Mouse (Mus musculus): Measurements from ENCODE around the gene Boll. TPM values are rescaled to one million over a fixed set of nuclear protein-coding genes. Genes with fewer than 3 reads are reported as not detected.

Gene Boll
- polyA plus RNA-seq, 1 experiment, result not detected

GRCm38 (mm10) chr1:55211081-55211480 lies 152.2 kb downstream of the Boll start:
- Histone ChIP-seq H3K4me1 (ENCODE audit: control insufficient read depth, insufficient read depth, low read length) (no peaks in the 10 kb centered on the region), H3K4me3 (replicated peaks; ENCODE audit: insufficient read depth, low read depth, low read length) (no peak overlapping the region), H3K27me3 (ENCODE audit: control insufficient read depth, insufficient read depth, low read length) (no peaks in the 10 kb centered on the region), H3K27ac (ENCODE audit: insufficient read depth, low read length) (no peak overlapping the region)
- DNase-seq, result no peak
- 82% methylated on average over 8 of the region's 8 CpGs for WGBS
- TF ChIP-seq POLR2A (IDR thresholded peaks at IDR 0.05; ENCODE audit: borderline replicate concordance, insufficient read depth, low read length) (no peak), CTCF (IDR thresholded peaks at IDR 0.05; ENCODE audit: borderline replicate concordance, insufficient read depth, low read depth, low read length) (no peak)

GRCm38 (mm10) chr1:55210202-55210965 lies 152.9 kb downstream of the Boll start:
- 26% methylated on average over 12 of the region's 12 CpGs for WGBS

GRCm38 (mm10) chr1:55208500-55209140 lies 154.6 kb downstream of the Boll start:
- H3K4me1 ChIP-seq (ENCODE audit: control insufficient read depth, insufficient read depth, low read length), result no peaks in the 10 kb centered on the region
- H3K27me3 ChIP-seq (ENCODE audit: control insufficient read depth, insufficient read depth, low read length), result no peaks in the 10 kb centered on the region
- no peak overlapping the region for H3K27ac ChIP-seq (ENCODE audit: insufficient read depth, low read length)
- H3K4me3 ChIP-seq (replicated peaks; ENCODE audit: insufficient read depth, low read depth, low read length), result no peak overlapping the region
- no peak for DNase-seq
- TF ChIP-seq POLR2A (IDR thresholded peaks at IDR 0.05; ENCODE audit: borderline replicate concordance, insufficient read depth, low read length) (no peak), CTCF (IDR thresholded peaks at IDR 0.05; ENCODE audit: borderline replicate concordance, insufficient read depth, low read depth, low read length) (no peak)
- 78% methylated on average over 5 of the region's 5 CpGs for WGBS

More at GRCm38 (mm10) chr1:55210202-55210965, 152.9 kb downstream of the Boll start:
- no peak overlapping the region for H3K27ac ChIP-seq (ENCODE audit: insufficient read depth, low read length)
- no peak overlapping the region for H3K4me3 ChIP-seq (replicated peaks; ENCODE audit: insufficient read depth, low read depth, low read length)
- no peak for DNase-seq
- no peak for TF ChIP-seq POLR2A (IDR thresholded peaks at IDR 0.05; ENCODE audit: borderline replicate concordance, insufficient read depth, low read length)
- TF ChIP-seq CTCF (IDR thresholded peaks at IDR 0.05; ENCODE audit: borderline replicate concordance, insufficient read depth, low read depth, low read length), result no peak
- no peaks in the 10 kb centered on the region for H3K27me3 ChIP-seq (ENCODE audit: control insufficient read depth, insufficient read depth, low read length)
- H3K4me1 ChIP-seq (ENCODE audit: control insufficient read depth, insufficient read depth, low read length), result no peaks in the 10 kb centered on the region

GRCm38 (mm10) chr1:55207561-55207960 lies 155.7 kb downstream of the Boll start:
- no peak overlapping the region for H3K27ac ChIP-seq (ENCODE audit: insufficient read depth, low read length)
- H3K4me1 ChIP-seq (ENCODE audit: control insufficient read depth, insufficient read depth, low read length), result no peaks in the 10 kb centered on the region
- H3K27me3 ChIP-seq (ENCODE audit: control insufficient read depth, insufficient read depth, low read length), result no peaks in the 10 kb centered on the region
- DNase-seq, result no peak
- 77% methylated on average over 6 of the region's 6 CpGs for WGBS
- no peak overlapping the region for H3K4me3 ChIP-seq (replicated peaks; ENCODE audit: insufficient read depth, low read depth, low read length)
- TF ChIP-seq POLR2A (IDR thresholded peaks at IDR 0.05; ENCODE audit: borderline replicate concordance, insufficient read depth, low read length), result no peak
- no peak for TF ChIP-seq CTCF (IDR thresholded peaks at IDR 0.05; ENCODE audit: borderline replicate concordance, insufficient read depth, low read depth, low read length)

- DNase-seq, result no peak
- 54% methylated on average over 5 of the region's 5 CpGs for WGBS
- H3K4me3 ChIP-seq (replicated peaks; ENCODE audit: insufficient read depth, low read depth, low read length), result no peak overlapping the region
- H3K27me3 ChIP-seq (ENCODE audit: control insufficient read depth, insufficient read depth, low read length), result no peaks in the 10 kb centered on the region
- H3K27ac ChIP-seq (ENCODE audit: insufficient read depth, low read length), result no peak overlapping the region
- TF ChIP-seq CTCF (IDR thresholded peaks at IDR 0.05; ENCODE audit: borderline replicate concordance, insufficient read depth, low read depth, low read length) (no peak), POLR2A (IDR thresholded peaks at IDR 0.05; ENCODE audit: borderline replicate concordance, insufficient read depth, low read length) (no peak)
- no peaks in the 10 kb centered on the region for H3K4me1 ChIP-seq (ENCODE audit: control insufficient read depth, insufficient read depth, low read length)
These were observed 157.4 kb downstream of the Boll start for GRCm38 (mm10) chr1:55205808-55206327.

GRCm38 (mm10) chr1:55201850-55202752 lies 161.2 kb downstream of the Boll start:
- DNase-seq, result peak in 1 of 2 experiments; percentile 32
- Histone ChIP-seq H3K27ac (ENCODE audit: insufficient read depth, low read length) (no peak overlapping the region), H3K4me3 (replicated peaks; ENCODE audit: insufficient read depth, low read depth, low read length) (no peak overlapping the region), H3K4me1 (ENCODE audit: control insufficient read depth, insufficient read depth, low read length) (no peaks in the 10 kb centered on the region), H3K27me3 (ENCODE audit: control insufficient read depth, insufficient read depth, low read length) (no peaks in the 10 kb centered on the region)
- WGBS, result 23% methylated on average over 18 of the region's 18 CpGs
- TF ChIP-seq POLR2A (IDR thresholded peaks at IDR 0.05; ENCODE audit: borderline replicate concordance, insufficient read depth, low read length), result no peak
- TF ChIP-seq CTCF (IDR thresholded peaks at IDR 0.05; ENCODE audit: borderline replicate concordance, insufficient read depth, low read depth, low read length), result no peak

GRCm38 (mm10) chr1:55198719-55199118 lies 164.6 kb downstream of the Boll start:
- Histone ChIP-seq H3K4me1 (ENCODE audit: control insufficient read depth, insufficient read depth, low read length) (no peaks in the 10 kb centered on the region; the same call in 1 of the 2 replicates), H3K27ac (ENCODE audit: insufficient read depth, low read length) (no peak overlapping the region), H3K4me3 (replicated peaks; ENCODE audit: insufficient read depth, low read depth, low read length) (no peak overlapping the region), H3K27me3 (ENCODE audit: control insufficient read depth, insufficient read depth, low read length) (no peaks in the 10 kb centered on the region)
- DNase-seq, result no peak
- TF ChIP-seq CTCF (IDR thresholded peaks at IDR 0.05; ENCODE audit: borderline replicate concordance, insufficient read depth, low read depth, low read length) (no peak), POLR2A (IDR thresholded peaks at IDR 0.05; ENCODE audit: borderline replicate concordance, insufficient read depth, low read length) (no peak)
- WGBS, result 47% methylated on average over 3 of the region's 3 CpGs

Other genes starting within 250 kb of the Boll start
- gene Mob4, start 232.2 kb downstream of the Boll start, polyA plus RNA-seq (2012; rRNA removed), result 48.0 and 48.8 TPM in 2 replicates
- gene Rftn2, start 136.7 kb downstream of the Boll start, polyA plus RNA-seq (2012; rRNA removed), result 16.9 and 17.1 TPM in 2 replicates
- 3.8 and 4.2 TPM in 2 replicates for gene Mars2, start 126.3 kb downstream of the Boll start, polyA plus RNA-seq (2012; rRNA removed)
- gene Plcl1, start 42.5 kb upstream of the Boll start, polyA plus RNA-seq (2012; rRNA removed), result 10.2 and 12.2 TPM in 2 replicates

Measured in cerebellum, adult 2 months (tissue).